Mouse (Mus musculus) liver, postnatal 0 days (tissue): Measurements from ENCODE around the gene Ang5. TPM values are rescaled to one million over a fixed set of nuclear protein-coding genes. Genes with fewer than 3 reads are reported as not detected.

ENCODE experiments used
- polyA plus RNA-seq: library from polyadenylated mRNA; unstranded; fragments of >200 nt; fragmentation: Nextera tagmentation; extraction: Ambion mirVana; gene quantifications from 2 replicates; pipeline ENCODE4 v1.2.1, GENCODE M21; 2015

Gene Ang5
- polyA plus RNA-seq, 1 experiment from 2014 or later, result not detected

Other genes starting within 250 kb of the Ang5 start
- gene Gm16506, start 229.6 kb upstream of the Ang5 start, polyA plus RNA-seq, result not detected in 2 replicates
- gene Gm6526, start 209.2 kb upstream of the Ang5 start, polyA plus RNA-seq, result not detected in 2 replicates
- gene Gm8180, start 172.3 kb upstream of the Ang5 start, polyA plus RNA-seq, result not detected in 2 replicates
- 2.6 and 5.0 TPM in 2 replicates for gene Ear1, start 81.6 kb upstream of the Ang5 start, polyA plus RNA-seq
- not detected in 2 replicates for gene Ear10, start 33.5 kb upstream of the Ang5 start, polyA plus RNA-seq
- 2.7 TPM in 2 replicates for gene Gm8113, start 31.7 kb upstream of the Ang5 start, polyA plus RNA-seq
- not detected in 2 replicates for gene Ang6, start 45.2 kb downstream of the Ang5 start, polyA plus RNA-seq
- gene Ear2, start 145.6 kb downstream of the Ang5 start, polyA plus RNA-seq, result 34.9 TPM in 2 replicates
- not detected in 2 replicates for gene Gm3327, start 166.8 kb downstream of the Ang5 start, polyA plus RNA-seq
- gene Gm8212, start 240.6 kb downstream of the Ang5 start, polyA plus RNA-seq, result not detected in 2 replicates